Mouse (Mus musculus): ENCODE results near the gene Apol7b.
"Not testable (repeated sequence)": the region's sequence is repeated elsewhere in the genome, so short reads cannot be mapped to it uniquely, and the experiment has no call there.

GRCm38 (mm10) chr15:77476693-77477092 is 29.4 kb upstream of the Apol7b start, which contains the start of gene Apol10a:
- TF ChIP-seq TAL1, GATA1 (IDR thresholded peaks at IDR 0.05; ENCODE audit: low read length): not testable (repeated sequence)
